Mouse (Mus musculus) effector memory CD4-positive, alpha-beta T cell, adult 7 months (primary cell): Measurements from ENCODE around the gene Mynn. TPM values are rescaled to one million over a fixed set of nuclear protein-coding genes. Genes with fewer than 3 reads are reported as not detected.

Experiments used
- polyA plus RNA-seq: library from polyadenylated mRNA; unstranded; fragments of 100-300 nt; shearing (Covaris generic); gene quantifications from one replicate; pipeline ENCODE4 v1.2.1, GENCODE M21; 2017

Mynn gene
- 57.5 TPM for polyA plus RNA-seq

DNA sequence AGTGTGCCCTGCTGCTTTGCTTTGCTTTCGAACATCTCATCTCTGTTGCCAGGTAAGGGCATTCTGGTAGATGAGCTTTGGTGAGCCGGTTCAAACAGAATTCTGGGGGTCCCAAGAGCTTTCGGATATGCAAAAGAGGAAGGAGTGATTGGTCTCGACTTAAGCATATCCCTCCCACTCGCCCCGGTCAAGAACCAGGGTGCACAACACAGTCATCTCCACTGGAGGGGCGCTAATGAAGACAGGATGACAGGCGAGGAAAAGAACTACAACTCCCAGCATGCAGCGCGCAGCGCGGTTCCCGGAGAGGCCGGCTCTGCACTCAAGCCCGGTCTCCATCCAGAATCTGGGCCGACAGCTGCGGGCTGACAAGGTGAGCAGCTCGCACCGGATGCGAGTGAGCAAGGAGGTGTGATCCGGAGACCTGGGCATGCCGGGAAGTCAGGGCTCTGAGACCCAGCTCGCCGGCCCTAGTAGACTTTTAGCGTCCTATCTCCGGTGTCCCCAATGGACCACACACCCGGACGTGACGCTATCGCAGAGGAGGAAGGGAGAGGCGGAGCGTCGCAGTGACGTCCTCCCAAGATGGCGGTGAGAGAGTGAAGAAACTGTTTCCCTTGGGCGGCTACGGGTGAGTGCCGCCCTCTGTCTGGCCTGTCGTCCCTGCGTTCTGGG lies at the start of gene Mynn:
Gene Mynn (plus strand): TSS at position 1 of the 675 bp plus-strand sequence.

DNA sequence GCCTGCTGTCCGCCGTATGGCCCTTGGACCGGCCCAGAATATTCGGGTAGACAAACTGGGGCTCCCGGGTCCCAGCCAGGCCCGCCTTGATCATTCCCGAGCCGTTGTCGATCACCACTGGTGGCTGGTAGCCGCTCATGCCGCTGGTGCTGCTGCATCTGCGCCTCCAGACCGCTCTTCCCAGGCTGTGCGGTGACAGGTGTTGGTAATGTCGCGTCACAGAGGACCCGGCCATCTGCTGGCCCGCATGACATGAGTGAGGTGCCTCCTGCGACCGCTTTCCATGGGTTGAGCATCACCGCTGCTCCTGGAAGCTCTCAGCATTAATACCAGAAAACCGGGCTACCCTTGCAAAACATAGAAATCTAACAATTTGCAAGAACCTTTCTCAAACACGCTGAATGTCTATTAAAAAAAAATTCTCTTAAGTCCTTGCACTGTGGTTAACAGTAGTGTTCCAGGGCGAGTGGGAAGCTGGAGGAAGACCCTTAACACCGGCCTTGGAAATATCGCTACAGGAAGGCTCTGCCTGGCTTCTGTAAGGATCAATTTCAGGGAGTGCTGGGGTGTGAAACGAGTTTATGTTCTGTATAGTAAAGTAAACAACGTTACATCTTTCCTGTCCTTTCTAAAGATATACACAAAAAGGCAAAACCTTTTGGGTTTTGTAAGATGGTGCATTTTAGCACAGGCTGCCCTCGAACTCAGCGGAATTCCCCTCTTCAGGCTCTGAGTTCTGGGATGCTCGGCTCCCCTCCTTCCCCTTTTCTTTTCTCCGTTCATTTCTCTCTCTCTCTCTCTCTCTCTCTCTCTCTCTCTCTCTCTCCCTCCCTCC lies 1.9 kb upstream of the Mynn start, which contains the start of gene Actrt3:
Gene Actrt3 (minus strand): TSS at position 229 of the 835 bp plus-strand sequence.

DNA sequence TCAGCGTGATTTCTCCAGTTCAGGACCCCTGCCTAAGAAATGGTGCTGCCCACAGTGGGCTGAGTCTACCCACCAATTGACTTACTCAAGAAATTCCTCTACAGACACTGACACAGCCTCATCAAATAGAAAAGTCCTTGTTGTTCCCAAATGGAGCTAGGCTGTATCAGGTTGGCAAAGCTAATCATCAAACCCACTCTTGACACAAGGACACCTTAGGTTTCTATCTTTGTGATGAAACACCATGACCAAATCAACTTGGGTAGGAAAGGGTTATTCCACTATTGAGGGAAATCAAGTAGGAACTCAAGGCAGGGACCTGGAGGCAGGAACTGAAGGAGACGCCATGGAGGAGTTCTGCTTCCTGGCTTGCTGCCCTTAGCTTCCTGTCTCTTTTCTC lies 42.3 kb downstream of the Mynn start, which contains the start of gene Lrriq4:
Gene Lrriq4 (plus strand): TSS at position 301 of the 400 bp plus-strand sequence.

DNA sequence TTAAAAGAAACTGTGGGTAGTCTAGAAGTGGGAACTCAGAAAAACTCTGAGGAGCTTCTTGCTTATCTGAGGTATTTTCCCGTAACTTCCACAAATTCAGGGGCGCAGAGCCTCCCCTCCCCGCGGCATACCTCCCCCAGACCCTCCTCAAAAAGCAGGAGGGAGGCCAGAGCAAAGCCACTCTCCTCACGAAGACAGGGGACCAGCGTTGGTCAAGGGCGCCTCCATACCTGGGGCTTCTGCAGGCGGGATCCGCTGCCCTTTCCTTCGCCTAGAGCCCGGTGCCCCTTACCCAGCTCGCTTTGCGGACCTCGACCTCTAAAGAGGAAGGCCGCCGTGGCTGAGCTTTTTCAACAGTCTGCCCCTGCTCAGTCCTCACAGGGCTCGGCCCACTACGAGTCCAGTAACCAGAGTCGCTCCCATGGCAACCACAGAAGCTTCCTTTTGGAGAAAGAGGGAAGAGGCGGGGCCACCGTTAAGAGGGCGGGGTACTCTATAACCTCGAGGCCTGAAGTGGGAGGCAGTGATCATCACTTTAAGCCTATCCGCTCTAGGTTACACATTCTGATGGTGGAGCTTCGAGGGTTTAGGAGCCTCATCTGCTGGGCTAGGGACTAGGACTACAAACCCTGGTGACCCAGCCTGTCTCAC lies 45.7 kb downstream of the Mynn start, which contains the start of gene Lrrc34:
Gene Lrrc34 (minus strand): TSS at position 430 of the 651 bp plus-strand sequence.

Other genes starting within 250 kb of the Mynn start
- gene Mecom, start 54.1 kb upstream of the Mynn start, polyA plus RNA-seq, result not detected
- gene Actrt3, start 2.1 kb upstream of the Mynn start, polyA plus RNA-seq, result 1.3 TPM
- not detected for gene Lrriq4, start 42.4 kb downstream of the Mynn start, polyA plus RNA-seq
- not detected for gene Lrrc34, start 45.8 kb downstream of the Mynn start, polyA plus RNA-seq
- gene Lrrc31, start 97.8 kb downstream of the Mynn start, polyA plus RNA-seq, result 0.95 TPM
- 0.57 TPM for gene Samd7, start 144.2 kb downstream of the Mynn start, polyA plus RNA-seq
- 126 TPM for gene Sec62, start 190.8 kb downstream of the Mynn start, polyA plus RNA-seq